Mouse (Mus musculus) embryo, embryonic 9.5 days (tissue): ENCODE data around the gene Chmp6.

Experiments
- DNase-seq: peaks from one replicate; pipeline ENCODE4 v3.0.0-alpha.2; 2017; ENCODE audit errors: extremely low spot score

Gene Chmp6

GRCm38 (mm10) chr11:119959714-119960113 lies 46.5 kb downstream of the Chmp6 start:
- no peak for DNase-seq

DNA sequence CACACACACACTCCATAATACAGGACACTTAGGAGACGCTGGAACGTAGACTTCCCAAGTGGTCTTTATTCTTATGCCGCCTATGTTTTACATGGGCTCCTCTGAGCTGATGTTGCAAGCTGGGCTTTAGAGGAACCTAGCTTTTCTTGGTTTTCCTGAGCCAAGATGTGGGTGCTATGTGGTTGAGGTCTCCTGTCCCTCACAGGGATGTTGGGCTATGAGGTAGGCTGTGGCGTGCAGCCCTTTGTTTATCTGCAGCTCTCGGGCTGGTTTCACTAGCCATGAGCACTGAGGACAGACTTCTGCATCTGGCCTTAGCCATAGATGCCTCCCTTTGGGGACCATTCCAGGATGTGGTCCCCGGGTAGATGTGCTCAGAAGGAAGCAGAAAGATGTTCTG lies 47.4 kb downstream of the Chmp6 start:
- no peak for DNase-seq

DNA sequence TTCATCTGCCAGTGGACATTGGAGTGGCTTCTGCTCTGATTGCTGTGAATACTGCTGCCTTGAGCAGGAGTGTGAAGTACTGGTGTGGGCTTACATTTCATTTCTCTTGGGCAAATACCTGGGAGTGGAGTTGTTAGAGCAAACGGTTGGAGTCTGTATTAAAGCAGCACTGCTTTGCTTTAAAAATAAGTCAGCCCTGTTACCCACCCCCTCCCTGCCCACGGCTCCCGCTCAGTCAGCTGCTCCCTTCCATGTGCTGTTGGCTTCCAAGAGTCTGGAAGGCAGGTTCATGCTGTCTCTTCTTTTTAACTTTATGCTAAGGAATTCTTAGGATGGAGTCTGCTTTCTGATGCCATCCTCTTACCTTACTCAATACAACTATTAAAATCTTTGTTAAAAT lies 48.3 kb downstream of the Chmp6 start:
- no peak for DNase-seq

GRCm38 (mm10) chr11:119965053-119965452 lies 51.8 kb downstream of the Chmp6 start:
- no peak for DNase-seq

- DNase-seq = no peak
These were observed 53.1 kb downstream of the Chmp6 start for GRCm38 (mm10) chr11:119966294-119966693.

GRCm38 (mm10) chr11:119967401-119967800 lies 54.2 kb downstream of the Chmp6 start:
- no peak for DNase-seq

- DNase-seq = no peak
These were observed 54.7 kb downstream of the Chmp6 start for GRCm38 (mm10) chr11:119967892-119968291.
